Mouse (Mus musculus) liver (tissue): ENCODE results near the gene Gm10663.

Source experiments
- DNase-seq: peaks from one replicate; pipeline ENCODE4 v3.0.0-alpha.2; 2020; ENCODE audit warnings: mixed read lengths

Gm10663 gene

GRCm38 (mm10) chr8:65088120-65088519, 13.3 kb downstream of the Gm10663 start:
- no peak for DNase-seq

DNA sequence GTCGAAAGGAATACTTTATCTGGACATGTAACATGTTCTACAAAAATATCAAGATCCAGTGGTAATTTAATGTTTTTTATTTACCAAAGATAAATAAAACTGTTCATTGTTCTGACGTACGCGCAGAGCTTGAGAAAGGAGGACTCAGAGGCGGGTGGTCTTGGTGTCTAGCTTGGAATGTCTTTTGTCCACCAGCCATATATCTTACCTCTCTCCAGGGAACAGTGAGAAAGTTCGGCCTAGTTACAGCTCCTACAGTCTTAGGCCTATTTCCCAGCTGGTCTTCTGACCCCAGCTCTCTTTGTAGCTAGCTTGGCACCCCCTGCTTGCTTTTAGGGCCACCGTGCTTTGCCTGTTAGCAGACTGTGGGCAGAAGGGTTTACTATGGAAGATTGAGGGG, 14.9 kb downstream of the Gm10663 start:
- no peak for DNase-seq

- DNase-seq: no peak
These were observed 23.1 kb downstream of the Gm10663 start for GRCm38 (mm10) chr8:65097760-65098415.

DNA sequence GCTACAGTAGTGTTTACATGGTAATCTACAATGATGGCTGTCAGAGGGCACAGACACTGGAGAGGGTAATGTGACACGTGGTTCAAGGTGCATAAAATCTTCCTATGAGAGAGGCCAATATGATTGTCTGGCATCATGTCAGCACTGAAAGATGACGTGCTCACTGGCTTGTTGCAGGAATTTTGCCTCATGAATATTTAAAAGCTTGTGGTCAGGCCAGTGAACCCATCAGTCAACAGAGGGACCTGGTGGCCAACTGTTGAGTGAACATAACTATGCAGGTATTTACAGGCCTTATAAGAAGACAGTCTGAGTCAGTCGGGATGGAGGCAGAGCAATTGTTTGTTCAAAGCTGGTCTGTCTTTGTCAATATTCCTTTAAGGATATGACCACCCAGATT, 24.9 kb downstream of the Gm10663 start:
- no peak for DNase-seq

GRCm38 (mm10) chr8:65103632-65104031, 28.8 kb downstream of the Gm10663 start:
- DNase-seq: no peak

- DNase-seq: no peak
These were observed 29.2 kb downstream of the Gm10663 start for GRCm38 (mm10) chr8:65104041-65104440.

DNA sequence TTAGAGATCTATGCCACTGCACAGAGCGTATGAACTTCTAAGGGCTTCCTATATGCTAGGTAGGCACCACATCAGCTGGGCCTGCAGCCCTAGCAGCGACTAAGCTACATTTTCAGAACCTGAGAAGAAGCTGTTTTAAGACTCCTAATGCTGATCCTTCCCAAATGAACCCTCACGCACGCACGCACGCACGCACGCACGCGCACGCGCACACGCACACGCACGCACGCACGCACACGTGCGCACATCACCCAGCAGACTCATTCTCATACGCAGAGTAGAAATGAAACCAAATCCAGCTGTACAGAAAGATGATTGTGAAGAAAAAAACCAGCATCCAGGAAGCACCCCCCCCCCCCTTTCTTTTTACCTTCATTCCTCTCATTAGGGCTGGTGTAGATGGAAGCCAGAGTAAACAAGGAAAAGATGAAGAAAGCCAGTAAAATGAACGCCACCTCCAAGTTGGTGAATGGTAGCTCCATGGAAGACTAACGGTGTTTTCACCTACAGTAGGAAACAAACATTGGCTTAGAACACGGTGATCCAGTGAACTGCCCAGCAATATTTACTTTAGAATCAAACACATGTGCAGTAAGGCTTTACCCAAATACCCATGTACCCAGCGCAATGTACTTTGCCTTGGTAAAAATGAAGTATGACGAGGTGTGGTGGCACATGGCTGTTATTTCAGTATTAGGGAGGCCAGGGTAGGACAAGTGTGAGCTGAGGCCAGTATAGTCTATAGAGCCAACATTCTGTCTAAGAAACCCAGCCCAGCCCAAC, 33.3 kb downstream of the Gm10663 start:
- no peak for DNase-seq

DNA sequence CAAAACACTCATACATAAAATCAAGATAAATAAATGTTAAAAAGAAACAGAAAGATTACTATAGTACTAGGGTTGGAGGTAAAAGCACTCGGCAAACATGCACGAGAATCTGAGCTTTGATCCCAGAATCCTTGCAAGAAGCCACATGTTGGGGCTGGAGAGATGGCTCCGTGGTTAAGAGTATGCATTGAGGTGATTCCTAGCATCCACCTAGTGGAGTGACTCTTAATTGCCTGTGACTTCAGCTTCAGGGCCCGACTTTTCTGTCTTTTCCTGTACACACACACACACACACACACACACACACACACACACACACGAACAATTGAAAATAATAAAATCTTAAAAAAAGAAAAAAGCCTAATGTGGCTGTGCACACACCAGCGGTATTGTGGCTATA, 34.1 kb downstream of the Gm10663 start:
- no peak for DNase-seq

- DNase-seq: peak; percentile 60
These were observed 35.5 kb downstream of the Gm10663 start for GRCm38 (mm10) chr8:65110285-65110691.

GRCm38 (mm10) chr8:65112092-65112491, 37.3 kb downstream of the Gm10663 start:
- DNase-seq: no peak

DNA sequence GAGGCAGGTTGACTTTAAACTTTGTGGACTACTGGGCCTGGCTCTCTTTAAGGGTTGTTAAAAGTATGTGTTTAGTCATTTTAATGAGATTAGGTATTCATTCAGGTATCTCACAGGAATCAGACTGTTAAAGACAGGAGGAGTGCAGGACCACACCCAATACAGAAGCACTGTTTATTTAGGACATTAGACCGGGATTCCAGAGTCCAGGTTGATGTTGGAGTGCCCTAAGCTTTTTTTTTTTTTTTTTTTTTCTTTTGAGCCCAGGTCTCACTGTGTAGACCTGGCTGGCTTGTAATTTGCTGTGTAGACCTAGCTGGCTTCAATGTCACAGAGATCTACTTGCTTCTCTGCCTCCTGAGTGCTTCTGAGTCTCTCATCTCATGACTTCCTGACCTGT, 51.2 kb downstream of the Gm10663 start:
- no peak for DNase-seq

GRCm38 (mm10) chr8:65126454-65126853, 51.6 kb downstream of the Gm10663 start:
- DNase-seq: no peak
